Mouse (Mus musculus): ENCODE data around the gene Nme8. TPM values are rescaled to one million over a fixed set of nuclear protein-coding genes. Genes with fewer than 3 reads are reported as not detected.

Nme8 gene
- polyA plus RNA-seq, 1 experiment from 2014 or later: not detected

GRCm38 (mm10) chr13:19618841-19619215 lies 78.8 kb downstream of the Nme8 start:
- Histone ChIP-seq H3K36me3 (replicated peaks; ENCODE audit: insufficient read depth, low read length) (no peaks in the 10 kb centered on the region), H3K27ac (ENCODE audit: low read depth) (peak overlapping the region; percentile 46), H3K4me2 (ENCODE audit: low read depth, low read length) (peak overlapping the region; percentile 80), H3K27me3 (ENCODE audit: insufficient read depth, low read length) (peaks cover 17% of the 10 kb centered on the region), H3K4me3 (ENCODE audit: low read depth, low read length) (peak overlapping the region; percentile 58), H3K9ac (replicated peaks) (peak overlapping the region; percentile 68), H3K9me3 (ENCODE audit: low read length) (no peaks in the 10 kb centered on the region), H3K4me1 (ENCODE audit: insufficient read depth) (peaks cover 13% of the 10 kb centered on the region; the same call in 1 of the 2 replicates)
- no peak for DNase-seq
- TF ChIP-seq EP300 (IDR thresholded peaks at IDR 0.05; ENCODE audit: low read depth): no peak
- no peak for TF ChIP-seq CTCF (IDR thresholded peaks at IDR 0.05; ENCODE audit: low read depth)
- WGBS (ENCODE audit: insufficient replicate concordance): 15% methylated on average over 5 of the region's 5 CpGs
- ATAC-seq: peak; percentile 32; the same call in 1 of the 2 replicates

- Histone ChIP-seq H3K27ac (ENCODE audit: low read depth) (no peak overlapping the region), H3K9me3 (ENCODE audit: low read length) (no peaks in the 10 kb centered on the region), H3K36me3 (replicated peaks; ENCODE audit: insufficient read depth, low read length) (no peaks in the 10 kb centered on the region), H3K9ac (replicated peaks) (no peak overlapping the region), H3K27me3 (ENCODE audit: insufficient read depth, low read length) (peaks cover 10% of the 10 kb centered on the region; the same call in 1 of the 2 replicates), H3K4me2 (ENCODE audit: low read depth, low read length) (peak overlapping the region; percentile 80), H3K4me1 (ENCODE audit: insufficient read depth) (peaks cover 7% of the 10 kb centered on the region; the same call in 1 of the 2 replicates), H3K4me3 (ENCODE audit: low read depth, low read length) (peak overlapping the region; percentile 58; the same call in 1 of the 2 replicates)
- WGBS (ENCODE audit: insufficient replicate concordance): 72% methylated on average over 4 of the region's 4 CpGs
- no peak for TF ChIP-seq EP300 (IDR thresholded peaks at IDR 0.05; ENCODE audit: low read depth)
- no peak for TF ChIP-seq CTCF (IDR thresholded peaks at IDR 0.05; ENCODE audit: low read depth)
- ATAC-seq (no peak), DNase-seq (no peak)
Measured at GRCm38 (mm10) chr13:19618081-19618480, 79.5 kb downstream of the Nme8 start.

DNA sequence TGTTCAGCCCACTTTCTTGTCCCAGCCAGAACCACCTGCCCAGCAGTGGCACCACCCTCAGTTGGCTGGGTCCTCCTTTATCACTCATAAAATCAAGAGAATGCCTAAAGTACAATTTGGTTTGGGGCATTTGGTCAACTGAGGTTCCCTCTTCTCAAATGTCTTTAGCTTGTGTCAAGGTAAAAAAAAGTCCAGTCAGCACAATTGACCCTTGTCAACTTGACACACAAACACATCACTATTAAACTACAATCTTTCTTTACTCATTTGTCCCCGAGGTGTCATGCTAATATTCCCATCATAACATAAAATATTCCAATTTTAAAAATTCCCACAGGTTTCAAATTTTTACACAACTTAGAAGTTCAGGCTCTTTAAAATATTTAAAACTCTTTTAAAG lies 83.3 kb downstream of the Nme8 start:
- no peaks in the 10 kb centered on the region; the same call in 1 of the 2 replicates for H3K4me1 ChIP-seq (ENCODE audit: insufficient read depth)
- no peaks in the 10 kb centered on the region for H3K27me3 ChIP-seq (ENCODE audit: insufficient read depth, low read length)
- no peak overlapping the region for H3K4me2 ChIP-seq (ENCODE audit: low read depth, low read length)
- H3K36me3 ChIP-seq (replicated peaks; ENCODE audit: insufficient read depth, low read length): no peaks in the 10 kb centered on the region
- TF ChIP-seq EP300 (IDR thresholded peaks at IDR 0.05; ENCODE audit: low read depth): no peak
- no peak for TF ChIP-seq CTCF (IDR thresholded peaks at IDR 0.05; ENCODE audit: low read depth)
- no peak overlapping the region for H3K9ac ChIP-seq (replicated peaks)
- WGBS (ENCODE audit: insufficient replicate concordance): 74% methylated on average over 1 of the region's 1 CpGs
- H3K27ac ChIP-seq (ENCODE audit: low read depth): no peak overlapping the region
- H3K4me3 ChIP-seq (ENCODE audit: low read depth, low read length): no peak overlapping the region
- no peak for ATAC-seq
- no peak for DNase-seq
- H3K9me3 ChIP-seq (ENCODE audit: low read length): no peaks in the 10 kb centered on the region

- H3K36me3 ChIP-seq (replicated peaks; ENCODE audit: insufficient read depth, low read length): no peaks in the 10 kb centered on the region
- no peaks in the 10 kb centered on the region for H3K9me3 ChIP-seq (ENCODE audit: low read length)
- WGBS (ENCODE audit: insufficient replicate concordance): 92% methylated on average over 1 of the region's 1 CpGs
- H3K4me3 ChIP-seq (ENCODE audit: low read depth, low read length): no peak overlapping the region
- H3K27ac ChIP-seq (ENCODE audit: low read depth): no peak overlapping the region
- DNase-seq (no peak), ATAC-seq (no peak)
- H3K9ac ChIP-seq (replicated peaks): no peak overlapping the region
- no peaks in the 10 kb centered on the region for H3K4me1 ChIP-seq (ENCODE audit: insufficient read depth)
- no peaks in the 10 kb centered on the region for H3K27me3 ChIP-seq (ENCODE audit: insufficient read depth, low read length)
- TF ChIP-seq EP300 (IDR thresholded peaks at IDR 0.05; ENCODE audit: low read depth): no peak
- no peak for TF ChIP-seq CTCF (IDR thresholded peaks at IDR 0.05; ENCODE audit: low read depth)
- H3K4me2 ChIP-seq (ENCODE audit: low read depth, low read length): no peak overlapping the region
Measured at GRCm38 (mm10) chr13:19613426-19613825, 84.2 kb downstream of the Nme8 start.

DNA sequence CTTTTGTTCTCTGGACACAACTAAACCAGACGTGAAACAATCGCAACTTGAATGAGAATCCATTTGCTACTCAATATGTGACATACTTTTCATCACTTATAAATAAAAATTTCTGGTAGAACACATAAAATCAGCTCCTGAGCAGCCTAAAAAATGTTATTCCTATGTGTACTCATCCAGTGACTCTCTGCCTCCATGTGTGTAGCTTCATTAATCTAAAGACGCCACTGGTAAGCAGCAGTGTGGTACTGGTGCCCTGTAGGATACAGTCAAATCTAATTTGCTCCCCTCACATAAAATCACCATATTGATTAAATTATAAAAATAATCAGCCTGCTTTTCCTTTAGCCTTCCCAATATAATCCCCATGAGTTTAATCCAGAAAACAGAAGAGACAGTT lies 84.6 kb downstream of the Nme8 start:
- no peaks in the 10 kb centered on the region for H3K27me3 ChIP-seq (ENCODE audit: insufficient read depth, low read length)
- H3K36me3 ChIP-seq (replicated peaks; ENCODE audit: insufficient read depth, low read length): no peaks in the 10 kb centered on the region
- no peak for TF ChIP-seq CTCF (IDR thresholded peaks at IDR 0.05; ENCODE audit: low read depth)
- no peak for TF ChIP-seq EP300 (IDR thresholded peaks at IDR 0.05; ENCODE audit: low read depth)
- H3K4me2 ChIP-seq (ENCODE audit: low read depth, low read length): no peak overlapping the region
- H3K9ac ChIP-seq (replicated peaks): no peak overlapping the region
- DNase-seq: no peak
- no peak overlapping the region for H3K27ac ChIP-seq (ENCODE audit: low read depth)
- H3K4me3 ChIP-seq (ENCODE audit: low read depth, low read length): no peak overlapping the region
- H3K9me3 ChIP-seq (ENCODE audit: low read length): no peaks in the 10 kb centered on the region
- no peak for ATAC-seq
- H3K4me1 ChIP-seq (ENCODE audit: insufficient read depth): no peaks in the 10 kb centered on the region
- 87% methylated on average over 3 of the region's 3 CpGs for WGBS (ENCODE audit: insufficient replicate concordance)

GRCm38 (mm10) chr13:19612348-19612747 lies 85.2 kb downstream of the Nme8 start:
- WGBS (ENCODE audit: insufficient replicate concordance): 59% methylated on average over 1 of the region's 1 CpGs

GRCm38 (mm10) chr13:19608120-19608519 lies 89.5 kb downstream of the Nme8 start:
- Histone ChIP-seq H3K4me1 (ENCODE audit: insufficient read depth) (no peaks in the 10 kb centered on the region), H3K4me3 (ENCODE audit: low read depth, low read length) (no peak overlapping the region), H3K27me3 (ENCODE audit: insufficient read depth, low read length) (no peaks in the 10 kb centered on the region), H3K4me2 (ENCODE audit: low read depth, low read length) (no peak overlapping the region), H3K9ac (replicated peaks) (no peak overlapping the region), H3K36me3 (replicated peaks; ENCODE audit: insufficient read depth, low read length) (no peaks in the 10 kb centered on the region), H3K27ac (ENCODE audit: low read depth) (no peak overlapping the region), H3K9me3 (ENCODE audit: low read length) (no peaks in the 10 kb centered on the region)
- ATAC-seq (no peak), DNase-seq (no peak)
- TF ChIP-seq CTCF (IDR thresholded peaks at IDR 0.05; ENCODE audit: low read depth): no peak
- no peak for TF ChIP-seq EP300 (IDR thresholded peaks at IDR 0.05; ENCODE audit: low read depth)

More at GRCm38 (mm10) chr13:19612348-19612747, 85.2 kb downstream of the Nme8 start:
- Histone ChIP-seq H3K9ac (replicated peaks) (no peak overlapping the region), H3K36me3 (replicated peaks; ENCODE audit: insufficient read depth, low read length) (no peaks in the 10 kb centered on the region), H3K4me3 (ENCODE audit: low read depth, low read length) (no peak overlapping the region), H3K9me3 (ENCODE audit: low read length) (no peaks in the 10 kb centered on the region), H3K27me3 (ENCODE audit: insufficient read depth, low read length) (no peaks in the 10 kb centered on the region), H3K4me2 (ENCODE audit: low read depth, low read length) (no peak overlapping the region), H3K4me1 (ENCODE audit: insufficient read depth) (no peaks in the 10 kb centered on the region), H3K27ac (ENCODE audit: low read depth) (no peak overlapping the region)
- TF ChIP-seq EP300 (IDR thresholded peaks at IDR 0.05; ENCODE audit: low read depth) (no peak), CTCF (IDR thresholded peaks at IDR 0.05; ENCODE audit: low read depth) (no peak)
- DNase-seq: peak; percentile 24
- ATAC-seq: no peak

Measured in liver, postnatal 0 days (tissue).